Mouse (Mus musculus): Measurements from ENCODE around the gene Rnase2b.

DNA sequence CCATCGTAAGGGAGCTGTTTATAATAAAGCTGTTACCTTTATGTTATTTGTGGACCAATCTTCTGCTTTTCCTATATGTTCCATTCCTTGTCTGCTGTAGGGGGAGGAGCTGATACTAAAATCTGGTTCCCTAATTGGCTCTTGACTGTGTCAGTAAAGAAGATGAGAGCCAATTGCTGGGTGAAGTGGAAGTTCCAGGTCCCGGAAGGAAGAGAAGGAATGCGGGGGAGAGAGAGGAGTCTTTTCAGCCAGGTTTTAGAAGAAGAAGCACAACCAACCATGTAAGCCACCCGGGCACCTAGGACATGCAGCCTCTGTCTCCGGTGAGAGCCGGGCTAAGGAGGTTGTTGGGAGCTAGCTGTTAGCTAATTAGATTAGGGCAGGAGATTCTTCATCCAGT is 36.4 kb upstream of the Rnase2b start:
- no peak for TF ChIP-seq POLR2A (IDR thresholded peaks at IDR 0.05; ENCODE audit: control insufficient read depth, extremely low read depth, insufficient read depth, low read length, poor library complexity)
- no peak for TF ChIP-seq CTCF (IDR thresholded peaks at IDR 0.05; ENCODE audit: borderline replicate concordance, control insufficient read depth, extremely low read depth, insufficient read depth, low read length, poor library complexity)
